13 mouse cellular contexts compared by ENCODE assay signal in genomic region chr10:19619736-19620135, GRCm38 (mm10). TPM values are rescaled to one million over a fixed set of nuclear protein-coding genes. Genes with fewer than 3 reads are reported as not detected.
"Had no signal": no experiment of that assay in that cellular context is flagged by ENCODE, and none has a peak within 500 bp of the region (broad histone marks: within the 10 kb centered on the region; RNA-seq: fewer than 3 reads in every experiment).

No protein-coding gene starts in this region.

- DNase-seq: kidney, adult 8-10 months; kidney, postnatal 10 days; kidney, postnatal 4 days; liver; lung, adult 18-20 months; lung, postnatal 10 days; lung, postnatal 36 days; right cerebral cortex, postnatal 4 days; thymus, postnatal 25 days had no signal

RNA-seq across cellular contexts. Expression of gene Il22ra2, which starts 2.1 kb away (rescaled TPM):
- total RNA-seq: layer of hippocampus, adult 18-20 months; layer of hippocampus, postnatal 14 days; left cerebral cortex, adult 18-20 months; left cerebral cortex, postnatal 25 days had no signal
